Mouse (Mus musculus): ENCODE data around the gene Med20.

Med20 gene

GRCm38 (mm10) chr17:47610849-47611660 lies at the start of gene Med20, which contains the start of the genes Bysl and Gm20517:
Med20 (plus strand) TSS chr17:47611582.
Bysl (minus strand) TSS chr17:47611492.
Gm20517 (plus strand) TSS chr17:47611589.
- DNase-seq (ENCODE audit: low read depth): peak; percentile 86

- no peak for DNase-seq (ENCODE audit: low read depth)
These were observed 48.5 kb upstream of the Med20 start for GRCm38 (mm10) chr17:47562875-47563274.

- DNase-seq (ENCODE audit: low read depth): no peak
These were observed 46.8 kb upstream of the Med20 start for GRCm38 (mm10) chr17:47564612-47565011.

- DNase-seq (ENCODE audit: low read depth): no peak
These were observed 45.2 kb upstream of the Med20 start for GRCm38 (mm10) chr17:47566133-47566532.

- DNase-seq (ENCODE audit: low read depth): no peak
These were observed 44.1 kb upstream of the Med20 start for GRCm38 (mm10) chr17:47567271-47567670.

GRCm38 (mm10) chr17:47568389-47568788 lies 43.0 kb upstream of the Med20 start:
- no peak for DNase-seq (ENCODE audit: low read depth)

- no peak for DNase-seq (ENCODE audit: low read depth)
These were observed 42.3 kb upstream of the Med20 start for GRCm38 (mm10) chr17:47568951-47569527.

- DNase-seq (ENCODE audit: low read depth): no peak
These were observed 39.8 kb upstream of the Med20 start for GRCm38 (mm10) chr17:47571621-47572020.

- no peak for DNase-seq (ENCODE audit: low read depth)
These were observed 38.9 kb upstream of the Med20 start for GRCm38 (mm10) chr17:47572436-47572835.

- DNase-seq (ENCODE audit: low read depth): no peak
These were observed 37.4 kb upstream of the Med20 start for GRCm38 (mm10) chr17:47574028-47574427.

- DNase-seq (ENCODE audit: low read depth): no peak
These were observed 36.6 kb upstream of the Med20 start for GRCm38 (mm10) chr17:47574830-47575229.

GRCm38 (mm10) chr17:47578655-47579054 lies 32.7 kb upstream of the Med20 start:
- DNase-seq (ENCODE audit: low read depth): no peak

- DNase-seq (ENCODE audit: low read depth): no peak
These were observed 30.4 kb upstream of the Med20 start for GRCm38 (mm10) chr17:47580962-47581361.

GRCm38 (mm10) chr17:47588517-47588916 lies 22.9 kb upstream of the Med20 start:
- no peak for DNase-seq (ENCODE audit: low read depth)

- DNase-seq (ENCODE audit: low read depth): no peak
These were observed 20.3 kb upstream of the Med20 start for GRCm38 (mm10) chr17:47591073-47591472.

GRCm38 (mm10) chr17:47593215-47593853 lies 18.0 kb upstream of the Med20 start:
- DNase-seq (ENCODE audit: low read depth): peak; percentile 66

- no peak for DNase-seq (ENCODE audit: low read depth)
These were observed 17.6 kb upstream of the Med20 start for GRCm38 (mm10) chr17:47593854-47594182.

- no peak for DNase-seq (ENCODE audit: low read depth)
These were observed 17.0 kb upstream of the Med20 start for GRCm38 (mm10) chr17:47594183-47594968.

GRCm38 (mm10) chr17:47594969-47595247 lies 16.5 kb upstream of the Med20 start:
- DNase-seq (ENCODE audit: low read depth): no peak

GRCm38 (mm10) chr17:47595248-47596161 lies 15.9 kb upstream of the Med20 start:
- DNase-seq (ENCODE audit: low read depth): peak; percentile 63

- no peak for DNase-seq (ENCODE audit: low read depth)
These were observed 15.1 kb upstream of the Med20 start for GRCm38 (mm10) chr17:47596162-47596838.

Data from fibroblast of lung, adult 2 months (primary cell).